Mouse (Mus musculus) myocyte (in vitro differentiated cells): ENCODE measurements around the gene Wnt10b. TPM values are rescaled to one million over a fixed set of nuclear protein-coding genes. Genes with fewer than 3 reads are reported as not detected.

Experiments
- H3K27me3 ChIP-seq: one replicate; pipeline ENCODE4 v1.6.1; 2011; ENCODE audit not compliant: control insufficient read depth, insufficient read depth, insufficient read length
- H3K36me3 ChIP-seq: one replicate; pipeline ENCODE4 v1.6.1; 2011; ENCODE audit not compliant: control insufficient read depth, insufficient read depth
- H3K4me2 ChIP-seq: one replicate; pipeline ENCODE4 v1.6.1; 2011; ENCODE audit warnings: low read depth, control low read depth
- H3K4me3 ChIP-seq: one replicate; pipeline ENCODE4 v1.5.1; 2011; ENCODE audit warnings: mild to moderate bottlenecking, control low read depth, moderate library complexity
- H3K79me2 ChIP-seq: one replicate; pipeline ENCODE4 v1.6.1; 2011; ENCODE audit not compliant: control insufficient read depth, insufficient read depth
- H3ac ChIP-seq: one replicate; pipeline ENCODE4 v1.6.1; 2011; ENCODE audit not compliant: control insufficient read depth, insufficient read length
- CEBPB ChIP-seq: IDR thresholded peaks from 2 replicates; pipeline ENCODE4 v1.6.1; 2011; ENCODE audit warnings: mild to moderate bottlenecking, moderate library complexity; ENCODE audit not compliant: poor library complexity, insufficient read depth, severe bottlenecking
- E2F4 ChIP-seq: IDR thresholded peaks from one replicate; pipeline ENCODE4 v1.6.1; 2011; ENCODE audit warnings: mild to moderate bottlenecking, control low read depth, moderate library complexity; ENCODE audit not compliant: insufficient read depth
- MAX ChIP-seq: IDR thresholded peaks from one replicate; pipeline ENCODE4 v1.6.1; 2011; ENCODE audit warnings: low read depth, mild to moderate bottlenecking, control low read depth
- MYOD1 ChIP-seq, 3 experiments: IDR thresholded peaks; one replicate each; pipeline ENCODE4 v1.6.1; 2011; ENCODE audit warnings: control low read depth in 2 of 3, low read depth in 2 of 3, mild to moderate bottlenecking in 2 of 3, moderate library complexity in 1 of 3; ENCODE audit not compliant: insufficient read length in 2 of 3, control insufficient read depth in 1 of 3
- MYOG ChIP-seq, 3 experiments: IDR thresholded peaks; one replicate each; pipeline ENCODE4 v1.6.1; 2011; ENCODE audit warnings: control low read depth in 2 of 3, low read depth in 2 of 3, mild to moderate bottlenecking in 2 of 3; ENCODE audit not compliant: insufficient read length in 2 of 3, control insufficient read depth in 1 of 3, insufficient read depth in 1 of 3
- POLR2A ChIP-seq: IDR thresholded peaks from one replicate; pipeline ENCODE4 v1.6.1; 2011; ENCODE audit warnings: low read depth, mild to moderate bottlenecking, control low read depth, moderate library complexity; ENCODE audit not compliant: insufficient read length
- POLR2AphosphoS2 ChIP-seq: IDR thresholded peaks from one replicate; pipeline ENCODE4 v1.6.1; 2011; ENCODE audit warnings: low read depth, control low read depth; ENCODE audit not compliant: insufficient read length
- REST ChIP-seq: IDR thresholded peaks from one replicate; pipeline ENCODE4 v1.6.1; 2011; ENCODE audit warnings: mild to moderate bottlenecking, control low read depth, moderate library complexity; ENCODE audit not compliant: insufficient read depth, insufficient read length
- SRF ChIP-seq: IDR thresholded peaks from one replicate; pipeline ENCODE4 v1.6.1; 2011; ENCODE audit warnings: low read depth; ENCODE audit not compliant: control insufficient read depth, insufficient read length
- TCF12 ChIP-seq: IDR thresholded peaks from one replicate; pipeline ENCODE4 v1.6.1; 2011; ENCODE audit warnings: mild to moderate bottlenecking, control low read depth; ENCODE audit not compliant: poor library complexity, insufficient read depth, severe bottlenecking
- TCF3 ChIP-seq: IDR thresholded peaks from one replicate; pipeline ENCODE4 v1.6.1; 2011; ENCODE audit warnings: low read depth, control low read depth; ENCODE audit not compliant: insufficient read length
- USF1 ChIP-seq: IDR thresholded peaks from one replicate; pipeline ENCODE4 v1.6.1; 2011; ENCODE audit warnings: low read depth, mild to moderate bottlenecking, control low read depth, moderate library complexity
- polyA plus RNA-seq: library from polyadenylated mRNA; unstranded; fragments of >200 nt; fragmentation: generic; extraction: Trizol; gene quantifications from one replicate; pipeline ENCODE4 v1.2.1, GENCODE M21; 2012; ENCODE audit warnings: missing spikeins

The Wnt10b gene
- polyA plus RNA-seq = 3.3 TPM

DNA sequence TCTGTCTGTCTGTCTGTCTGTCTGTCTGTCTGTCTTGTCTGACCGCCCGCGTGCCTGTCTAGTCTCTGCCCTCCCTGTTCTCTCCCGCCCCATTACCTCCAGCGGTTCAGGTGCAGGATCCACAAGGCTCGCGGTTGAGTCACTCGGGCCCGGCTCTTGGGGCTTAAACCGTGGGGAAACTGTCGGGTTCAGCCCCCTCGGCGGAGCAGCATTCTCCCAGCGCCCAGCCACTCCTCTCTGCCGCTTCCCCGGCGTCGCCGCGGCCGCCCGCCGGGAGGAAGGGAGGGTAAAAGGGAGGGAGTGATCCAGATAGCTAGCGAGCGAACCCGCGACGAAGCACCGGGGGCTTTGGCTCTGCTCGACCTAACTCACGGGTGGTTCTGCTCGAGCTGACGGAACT lies at the start of gene Wnt10b:
Gene Wnt10b, minus strand, starts transcription at position 389 of the 400 bp plus-strand sequence.
- no peaks in the 10 kb centered on the region for H3K27me3 ChIP-seq
- no peaks in the 10 kb centered on the region for H3K79me2 ChIP-seq
- peak within 1 kb of the TSS; percentile 93 for H3K4me2 ChIP-seq
- H3ac ChIP-seq = no peak within 1 kb of the TSS
- no peaks in the 10 kb centered on the region for H3K36me3 ChIP-seq
- H3K4me3 ChIP-seq = peak within 1 kb of the TSS; percentile 33
- TF ChIP-seq CEBPB (no peak), USF1 (no peak), REST (no peak), TCF3 (no peak), TCF12 (no peak), MYOG (IDR thresholded peaks at IDR 0.05; ENCODE audit: control insufficient read depth in 1 of 3, insufficient read depth in 1 of 3, insufficient read length in 2 of 3, low read depth in 2 of 3) (no peak), E2F4 (no peak), MAX (no peak), POLR2A (no peak), SRF (no peak), POLR2AphosphoS2 (no peak)

DNA sequence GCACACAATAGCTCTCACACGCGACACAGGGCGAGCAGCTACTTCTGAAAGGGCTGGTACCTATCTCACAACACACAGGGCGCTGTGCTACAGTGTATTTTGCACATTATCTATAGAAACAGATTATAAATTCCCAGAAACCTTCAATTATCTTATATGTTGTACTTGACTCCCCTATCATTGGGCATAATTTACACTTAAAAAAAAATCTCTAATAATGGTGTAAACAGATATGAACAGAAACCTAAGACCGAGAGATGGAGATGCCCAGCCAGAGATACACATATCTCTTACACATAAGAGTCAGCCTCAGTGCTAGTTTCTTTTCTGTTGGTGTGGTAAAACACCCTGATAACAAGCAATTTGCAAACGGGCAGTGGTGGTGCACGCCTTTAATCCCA lies 49.7 kb upstream of the Wnt10b start:
- Histone ChIP-seq H3K27me3 (no peaks in the 10 kb centered on the region), H3K4me2 (no peak overlapping the region), H3K36me3 (peaks cover 20% of the 10 kb centered on the region), H3K4me3 (no peak overlapping the region), H3ac (no peak overlapping the region), H3K79me2 (peaks cover 61% of the 10 kb centered on the region)
- TF ChIP-seq TCF3 (no peak), USF1 (no peak), CEBPB (no peak), MAX (no peak), POLR2AphosphoS2 (no peak), MYOD1 (IDR thresholded peaks at IDR 0.05; ENCODE audit: control insufficient read depth in 1 of 3, insufficient read length in 2 of 3, low read depth in 2 of 3) (no peak), POLR2A (no peak), SRF (no peak), E2F4 (no peak), REST (no peak), TCF12 (no peak), MYOG (IDR thresholded peaks at IDR 0.05; ENCODE audit: control insufficient read depth in 1 of 3, insufficient read depth in 1 of 3, insufficient read length in 2 of 3, low read depth in 2 of 3) (no peak)

DNA sequence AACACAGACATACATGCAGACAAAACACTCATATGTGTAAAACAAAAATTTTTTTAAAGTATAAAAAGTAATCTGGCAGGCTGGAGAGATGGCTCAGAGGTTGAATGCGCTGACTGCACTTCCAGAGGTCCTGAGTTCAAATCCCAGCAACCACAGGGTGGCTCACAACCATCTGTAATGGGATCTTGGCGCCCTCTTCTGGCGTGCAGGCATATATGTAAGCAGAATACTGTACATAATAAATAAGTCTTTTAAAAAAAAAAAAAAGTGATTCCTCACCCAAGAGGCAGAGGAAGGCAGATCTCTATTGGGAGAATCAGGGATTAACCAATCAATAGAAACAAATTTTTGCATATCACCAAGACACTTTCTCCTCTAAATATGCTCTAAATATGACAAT lies 45.5 kb upstream of the Wnt10b start:
- Histone ChIP-seq H3K27me3 (no peaks in the 10 kb centered on the region), H3K79me2 (peaks cover 39% of the 10 kb centered on the region), H3K4me2 (no peak overlapping the region), H3K36me3 (peaks cover 37% of the 10 kb centered on the region), H3ac (no peak overlapping the region), H3K4me3 (no peak overlapping the region)
- TF ChIP-seq CEBPB = no peak
- no peak for TF ChIP-seq E2F4
- TF ChIP-seq POLR2AphosphoS2 = no peak
- TF ChIP-seq MYOG (IDR thresholded peaks at IDR 0.05; ENCODE audit: control insufficient read depth in 1 of 3, insufficient read depth in 1 of 3, insufficient read length in 2 of 3, low read depth in 2 of 3) = no peak
- TF ChIP-seq POLR2A = no peak
- TF ChIP-seq SRF = no peak
- no peak for TF ChIP-seq MYOD1 (IDR thresholded peaks at IDR 0.05; ENCODE audit: control insufficient read depth in 1 of 3, insufficient read length in 2 of 3, low read depth in 2 of 3)
- TF ChIP-seq TCF12 = no peak
- no peak for TF ChIP-seq MAX
- no peak for TF ChIP-seq USF1
- TF ChIP-seq TCF3 = no peak
- no peak for TF ChIP-seq REST

GRCm38 (mm10) chr15:98822147-98822546 lies 44.2 kb upstream of the Wnt10b start:
- Histone ChIP-seq H3K79me2 (peaks cover 26% of the 10 kb centered on the region), H3ac (no peak overlapping the region), H3K27me3 (no peaks in the 10 kb centered on the region), H3K36me3 (peaks cover 37% of the 10 kb centered on the region), H3K4me2 (no peak overlapping the region), H3K4me3 (no peak overlapping the region)
- no peak for TF ChIP-seq REST
- TF ChIP-seq TCF3 = no peak
- no peak for TF ChIP-seq USF1
- no peak for TF ChIP-seq MYOG (IDR thresholded peaks at IDR 0.05; ENCODE audit: control insufficient read depth in 1 of 3, insufficient read depth in 1 of 3, insufficient read length in 2 of 3, low read depth in 2 of 3)
- no peak for TF ChIP-seq POLR2AphosphoS2
- TF ChIP-seq SRF = no peak
- no peak for TF ChIP-seq CEBPB
- TF ChIP-seq POLR2A = no peak
- TF ChIP-seq MAX = no peak
- TF ChIP-seq TCF12 = no peak
- no peak for TF ChIP-seq E2F4
- TF ChIP-seq MYOD1 (IDR thresholded peaks at IDR 0.05; ENCODE audit: control insufficient read depth in 1 of 3, insufficient read length in 2 of 3, low read depth in 2 of 3) = no peak
